Mouse (Mus musculus) bone marrow macrophage, adult 2 months (primary cell): ENCODE data around the gene Slc9a3.

Source experiments
- CTCF ChIP-seq: IDR thresholded peaks from 2 replicates; pipeline ENCODE4 v1.5.1; 2012; ENCODE audit warnings: low read depth, mild to moderate bottlenecking, low read length, moderate library complexity
- POLR2A ChIP-seq: IDR thresholded peaks from 2 replicates; pipeline ENCODE4 v1.6.1; 2012; ENCODE audit warnings: mild to moderate bottlenecking, low read depth, low read length, borderline replicate concordance

- TF ChIP-seq POLR2A (no peak), CTCF (no peak)
Measured at GRCm38 (mm10) chr13:74127571-74127970, 6.3 kb downstream of the Slc9a3 start.
